Mouse (Mus musculus) thymus, postnatal 36 days (tissue): ENCODE results near the gene 5730522E02Rik.

Experiments used
- DNase-seq, 2 experiments: peaks; one replicate each; pipeline ENCODE4 v3.0.0; 2022; ENCODE audit warnings: mixed read lengths in 2 of 2

5730522E02Rik gene

DNA sequence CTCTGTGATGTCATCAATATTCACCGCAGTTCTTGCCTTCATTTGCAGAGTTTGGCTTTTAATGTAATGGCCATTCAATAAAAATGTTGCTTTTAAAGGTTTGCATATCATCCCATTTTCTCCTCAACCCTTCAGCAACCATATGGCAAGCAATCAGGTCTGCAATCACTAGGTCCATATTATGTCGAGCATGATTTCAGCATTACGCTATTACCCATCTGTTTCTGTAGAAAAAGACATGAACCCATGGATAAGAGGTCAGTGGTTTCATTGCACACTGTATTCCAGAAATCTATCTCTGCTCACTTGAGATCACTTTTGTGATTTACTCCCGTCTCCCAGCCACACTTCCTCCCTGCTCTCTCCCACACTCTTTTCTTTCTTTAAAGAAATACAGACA lies 213.1 kb downstream of the 5730522E02Rik start:
- no peak for DNase-seq

- DNase-seq, result no peak
These were observed 216.4 kb downstream of the 5730522E02Rik start for GRCm38 (mm10) chr11:25994128-25994527.

GRCm38 (mm10) chr11:25992216-25992615 lies 218.3 kb downstream of the 5730522E02Rik start:
- no peak for DNase-seq

GRCm38 (mm10) chr11:25978736-25979276 lies 231.8 kb downstream of the 5730522E02Rik start:
- no peak for DNase-seq

- DNase-seq, result no peak
These were observed 269.1 kb downstream of the 5730522E02Rik start for GRCm38 (mm10) chr11:25941504-25941903.

DNA sequence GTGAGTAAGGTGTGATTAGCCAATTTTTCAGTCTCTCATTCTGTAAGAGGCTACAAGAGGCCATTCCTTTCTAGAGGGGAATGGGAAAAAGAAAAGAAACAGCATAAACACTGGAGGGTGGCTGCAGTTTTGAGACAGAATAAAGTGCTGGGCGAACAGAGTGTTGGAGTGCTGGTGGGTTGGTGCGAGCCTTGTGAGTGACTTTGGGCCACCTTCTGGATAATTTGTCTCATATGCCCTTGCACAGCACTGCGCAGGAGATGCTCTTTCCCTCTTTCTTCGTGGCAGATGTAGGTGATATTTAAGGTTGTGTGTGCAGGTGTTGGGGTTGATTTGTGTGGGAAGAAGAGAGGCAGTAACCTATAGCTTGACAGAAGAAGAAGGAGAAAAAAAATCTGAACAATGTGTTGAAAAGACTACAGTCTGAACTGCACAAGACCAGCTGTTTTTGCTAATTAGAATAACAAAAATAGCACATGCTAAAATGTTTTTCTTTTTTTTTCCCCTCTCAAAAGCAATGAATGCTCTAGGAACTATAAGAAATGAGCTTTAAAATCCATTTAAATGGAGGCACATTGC lies 269.8 kb downstream of the 5730522E02Rik start:
- DNase-seq, result no peak

DNA sequence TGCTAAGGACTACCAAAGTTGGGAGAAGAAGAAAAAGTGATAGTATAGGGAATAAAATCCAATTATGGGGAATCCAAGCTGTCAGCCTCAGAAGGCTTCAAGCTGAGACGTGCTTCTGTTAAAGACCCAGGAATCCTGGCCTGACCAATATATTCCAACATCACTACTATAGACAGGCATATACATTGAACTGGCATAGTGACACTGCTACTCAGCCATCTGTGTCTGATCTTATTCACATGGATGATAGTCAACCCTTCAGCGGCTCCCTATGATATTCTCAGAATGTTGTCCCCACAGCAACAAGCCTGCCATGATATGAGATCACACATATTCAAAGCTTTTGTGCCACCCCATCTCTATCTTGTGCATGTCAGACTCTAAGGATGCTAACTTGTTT lies 284.3 kb downstream of the 5730522E02Rik start:
- DNase-seq, result no peak

DNA sequence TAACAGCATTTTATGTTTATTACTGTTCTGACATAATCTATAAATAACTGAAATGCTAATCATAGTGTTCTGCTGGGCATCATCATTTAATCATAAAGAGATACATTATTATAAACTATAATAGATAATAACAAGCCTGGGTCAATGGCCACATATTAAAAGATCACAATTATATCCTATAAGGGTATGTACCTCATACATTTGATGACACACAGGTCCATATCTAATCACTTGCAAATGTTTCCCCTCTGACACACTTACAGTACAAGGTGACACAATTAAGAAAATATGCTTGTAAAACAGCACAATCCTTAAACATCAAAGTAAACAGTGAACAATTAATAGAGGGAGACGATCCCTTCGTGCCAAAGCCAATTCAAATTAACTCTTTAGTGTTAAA lies 308.2 kb downstream of the 5730522E02Rik start:
- DNase-seq, result no peak

GRCm38 (mm10) chr11:25901666-25902065 lies 308.9 kb downstream of the 5730522E02Rik start:
- no peak for DNase-seq

GRCm38 (mm10) chr11:25893906-25894305 lies 316.7 kb downstream of the 5730522E02Rik start:
- DNase-seq, result no peak

GRCm38 (mm10) chr11:25872983-25873382 lies 337.6 kb downstream of the 5730522E02Rik start:
- DNase-seq, result no peak

GRCm38 (mm10) chr11:25872317-25872716 lies 338.2 kb downstream of the 5730522E02Rik start:
- no peak for DNase-seq

DNA sequence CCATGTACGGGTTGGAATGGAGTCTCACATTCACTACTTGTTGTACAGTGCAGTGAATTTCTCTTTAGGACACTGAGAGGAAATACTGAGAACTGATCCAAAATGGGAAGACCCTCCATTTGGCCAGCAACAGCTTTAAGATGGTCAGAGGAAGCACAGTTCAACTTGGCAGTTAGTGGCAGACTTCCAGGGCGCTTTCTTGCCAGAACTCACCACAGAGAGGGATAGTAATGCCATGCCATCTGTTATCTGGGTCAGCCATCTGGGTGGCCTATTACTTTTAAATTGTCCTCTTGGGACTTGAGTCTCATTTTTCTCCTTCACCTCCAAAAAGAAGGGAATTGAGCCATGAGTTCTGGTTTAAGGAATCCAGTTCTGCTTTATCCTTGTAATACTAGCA lies 344.3 kb downstream of the 5730522E02Rik start:
- no peak for DNase-seq

GRCm38 (mm10) chr11:25862686-25863085 lies 347.9 kb downstream of the 5730522E02Rik start:
- peak; percentile 14 to 19 for DNase-seq

- DNase-seq, result no peak
These were observed 353.7 kb downstream of the 5730522E02Rik start for GRCm38 (mm10) chr11:25856629-25857568.

GRCm38 (mm10) chr11:25855794-25856193 lies 354.8 kb downstream of the 5730522E02Rik start:
- DNase-seq, result no peak

DNA sequence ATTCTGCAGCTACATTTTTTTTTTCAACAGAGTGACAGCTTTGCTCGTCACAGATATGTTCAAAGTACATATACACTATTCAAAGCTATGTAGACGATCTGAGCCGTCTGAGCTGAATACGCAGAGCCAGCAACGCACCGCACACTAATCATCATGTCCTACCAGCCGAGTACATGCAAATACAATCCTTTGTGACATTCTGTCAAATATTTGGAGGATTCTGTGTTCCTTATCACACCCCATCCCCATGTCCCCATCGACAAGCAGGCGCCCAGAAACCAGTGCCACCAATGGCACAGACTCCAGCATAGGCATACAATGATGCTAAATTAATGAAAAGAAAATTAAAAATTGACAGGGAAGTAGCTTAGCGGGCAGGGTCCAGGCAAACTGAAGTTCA lies 356.3 kb downstream of the 5730522E02Rik start:
- no peak for DNase-seq

DNA sequence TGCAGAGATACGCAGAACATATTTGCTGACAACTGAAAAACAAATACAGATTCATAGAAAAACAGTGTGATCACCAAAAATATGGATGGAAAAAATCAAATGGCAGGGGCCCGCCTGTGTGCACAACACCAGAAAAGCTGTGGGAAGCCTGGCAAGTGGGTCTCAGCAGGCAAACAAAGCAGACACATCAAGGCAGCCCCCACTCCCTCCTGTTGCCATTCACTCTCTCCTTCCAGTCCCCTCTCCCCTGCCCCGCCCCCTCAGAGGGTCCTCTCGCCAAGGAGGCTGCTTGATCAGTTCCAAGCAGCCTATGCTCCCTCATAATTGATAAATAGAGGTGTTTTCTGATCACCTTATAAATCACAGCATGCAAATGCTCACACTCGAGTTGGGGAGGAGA lies 357.5 kb downstream of the 5730522E02Rik start:
- no peak for DNase-seq

DNA sequence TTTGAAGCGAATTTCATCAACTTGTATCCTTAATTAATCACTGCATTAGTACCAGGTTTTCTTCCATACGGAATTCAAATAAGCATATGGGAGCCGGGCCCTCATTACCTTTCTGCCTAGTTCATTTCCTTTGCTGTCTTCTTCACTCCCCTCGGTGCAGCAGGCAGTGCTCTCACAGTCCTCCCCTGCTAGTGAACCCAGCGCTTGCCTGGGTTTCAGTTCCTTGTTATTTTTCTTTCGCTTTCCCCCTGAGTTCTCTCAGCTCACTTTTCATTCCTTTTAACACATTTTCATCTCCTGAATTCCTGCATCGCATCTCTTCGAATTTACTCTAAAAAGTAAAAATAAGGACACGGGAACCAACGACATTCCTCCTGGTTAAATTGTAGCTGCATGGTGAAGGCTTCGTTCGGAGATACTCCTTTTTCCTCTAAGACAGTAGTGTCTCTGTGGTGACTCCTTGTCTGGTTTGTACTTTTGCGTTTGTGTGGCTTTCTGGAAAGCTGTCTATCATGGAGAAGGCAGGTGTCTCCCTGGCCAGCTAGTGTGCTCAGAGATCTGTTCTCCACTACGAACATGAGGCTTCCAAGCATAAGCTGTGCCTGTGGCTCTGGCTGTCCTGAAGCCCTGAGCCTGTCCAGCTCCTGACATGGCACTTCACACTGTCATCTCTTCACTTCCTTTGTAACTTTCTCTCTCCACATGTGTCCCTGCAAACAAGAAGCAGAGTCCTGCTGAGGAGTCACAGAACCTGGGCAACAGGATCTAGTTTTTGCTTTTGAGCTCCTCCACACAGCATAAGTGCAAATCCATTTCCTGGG lies 361.5 kb downstream of the 5730522E02Rik start:
- DNase-seq, result no peak

GRCm38 (mm10) chr11:25838451-25838850 lies 372.1 kb downstream of the 5730522E02Rik start:
- no peak for DNase-seq

GRCm38 (mm10) chr11:25819789-25820188 lies 390.8 kb downstream of the 5730522E02Rik start:
- DNase-seq, result no peak

DNA sequence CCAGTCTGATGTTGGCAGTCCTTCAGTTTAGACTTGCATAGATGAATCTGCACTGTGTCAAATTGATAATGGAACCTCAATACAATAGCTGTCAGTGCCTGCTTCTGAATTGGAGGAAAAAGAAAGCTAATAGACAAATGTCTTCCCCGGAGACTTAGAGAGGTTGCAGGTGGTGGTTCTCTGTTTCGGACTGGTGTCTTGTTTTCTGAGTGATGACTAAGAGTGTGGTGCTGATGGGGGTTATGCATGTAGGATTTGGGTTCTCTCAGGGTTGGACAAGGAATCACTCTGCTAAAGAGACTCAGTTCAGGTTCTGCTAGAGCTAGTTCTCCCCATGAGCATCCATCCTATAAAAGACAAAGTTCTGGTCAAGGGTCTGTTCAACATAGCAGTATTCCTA lies 397.1 kb downstream of the 5730522E02Rik start:
- no peak for DNase-seq

DNA sequence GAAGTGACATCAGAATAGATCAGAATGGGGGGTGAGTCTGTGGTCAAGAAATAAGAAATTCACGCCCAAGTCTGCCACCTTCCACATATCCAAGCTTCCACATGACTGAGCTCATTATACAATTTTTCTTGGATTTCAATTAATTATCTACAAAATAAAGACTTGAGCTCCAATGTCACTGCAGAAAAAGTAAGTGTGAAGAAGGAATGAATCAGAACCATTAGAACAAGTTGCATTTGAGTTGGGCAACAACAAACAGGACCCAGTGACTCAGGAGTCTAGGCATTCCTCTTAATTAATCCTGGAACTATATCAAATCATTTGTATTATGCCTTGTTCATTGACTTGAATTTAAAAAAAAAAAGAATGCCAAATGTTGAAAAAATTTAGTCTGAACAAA lies 422.9 kb downstream of the 5730522E02Rik start:
- DNase-seq, result no peak
